Mouse (Mus musculus) heart, postnatal 25 days (tissue): Measurements from ENCODE around the gene Traf3ip1. TPM values are rescaled to one million over a fixed set of nuclear protein-coding genes. Genes with fewer than 3 reads are reported as not detected.

Source experiments
- DNase-seq: peaks from one replicate; pipeline ENCODE4 v3.0.0; 2022; ENCODE audit warnings: low spot score
- intact Hi-C: fragments of 180-260 bp; cut with DNase I; formaldehyde crosslinking; loops from one replicate; pipeline ENCODE4 v1.15.1; 2025
- total RNA-seq, 2 experiments: library from RNA; stranded (reverse); gene quantifications; 2 replicates each; pipeline ENCODE4 v1.2.3; 2021

Gene Traf3ip1
- total RNA-seq, 2 experiments from 2014 or later = 5.7 to 5.9 TPM

DNA sequence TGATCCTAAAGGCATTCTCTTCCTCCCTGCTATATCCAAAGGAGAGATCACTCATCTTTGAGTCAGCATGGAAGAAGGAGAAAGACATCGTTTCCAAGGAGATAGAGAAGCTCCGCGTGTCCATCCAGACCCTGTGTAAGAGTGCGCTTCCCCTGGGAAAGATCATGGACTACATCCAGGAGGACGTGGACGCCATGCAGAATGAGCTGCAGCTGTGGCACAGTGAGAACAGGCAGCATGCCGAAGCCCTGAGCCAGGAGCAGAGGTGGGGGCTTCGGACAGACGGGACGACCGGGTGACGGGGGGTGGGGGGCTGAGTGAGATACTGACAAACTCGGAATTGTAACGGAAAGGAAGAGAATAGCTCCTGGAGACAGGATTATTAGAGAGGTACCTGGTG lies 31.4 kb downstream of the Traf3ip1 start:
- intact Hi-C loops = no loop called here
- no peak for DNase-seq

- intact Hi-C loops = no loop called here
- no peak for DNase-seq
Observed at GRCm38 (mm10) chr1:91530166-91530565, 35.7 kb downstream of the Traf3ip1 start.

DNA sequence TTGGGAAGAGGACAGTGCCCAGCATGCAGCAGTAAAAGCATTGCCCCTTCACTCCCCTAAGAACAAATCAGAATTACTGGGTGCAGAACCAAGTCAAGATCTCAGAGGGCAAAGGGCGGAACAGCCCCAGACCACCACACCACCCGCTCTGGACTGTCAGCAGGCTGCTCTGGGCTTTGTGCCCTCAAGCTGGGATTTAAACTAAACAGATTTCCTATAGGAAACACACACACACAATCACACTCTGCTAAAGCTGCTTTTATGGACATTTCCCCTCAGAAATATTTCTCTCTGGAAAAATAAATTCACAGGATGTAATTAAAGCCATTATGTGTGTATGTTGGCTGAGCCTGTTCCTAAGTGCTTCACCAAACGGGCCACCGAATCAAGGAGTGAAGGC lies 37.8 kb downstream of the Traf3ip1 start:
- intact Hi-C loops = no loop called here
- no peak for DNase-seq

- DNase-seq = no peak
- intact Hi-C loops = no loop called here
Observed at GRCm38 (mm10) chr1:91532892-91533291, 38.4 kb downstream of the Traf3ip1 start.

GRCm38 (mm10) chr1:91533483-91533882 lies 39.0 kb downstream of the Traf3ip1 start:
- DNase-seq = no peak

DNA sequence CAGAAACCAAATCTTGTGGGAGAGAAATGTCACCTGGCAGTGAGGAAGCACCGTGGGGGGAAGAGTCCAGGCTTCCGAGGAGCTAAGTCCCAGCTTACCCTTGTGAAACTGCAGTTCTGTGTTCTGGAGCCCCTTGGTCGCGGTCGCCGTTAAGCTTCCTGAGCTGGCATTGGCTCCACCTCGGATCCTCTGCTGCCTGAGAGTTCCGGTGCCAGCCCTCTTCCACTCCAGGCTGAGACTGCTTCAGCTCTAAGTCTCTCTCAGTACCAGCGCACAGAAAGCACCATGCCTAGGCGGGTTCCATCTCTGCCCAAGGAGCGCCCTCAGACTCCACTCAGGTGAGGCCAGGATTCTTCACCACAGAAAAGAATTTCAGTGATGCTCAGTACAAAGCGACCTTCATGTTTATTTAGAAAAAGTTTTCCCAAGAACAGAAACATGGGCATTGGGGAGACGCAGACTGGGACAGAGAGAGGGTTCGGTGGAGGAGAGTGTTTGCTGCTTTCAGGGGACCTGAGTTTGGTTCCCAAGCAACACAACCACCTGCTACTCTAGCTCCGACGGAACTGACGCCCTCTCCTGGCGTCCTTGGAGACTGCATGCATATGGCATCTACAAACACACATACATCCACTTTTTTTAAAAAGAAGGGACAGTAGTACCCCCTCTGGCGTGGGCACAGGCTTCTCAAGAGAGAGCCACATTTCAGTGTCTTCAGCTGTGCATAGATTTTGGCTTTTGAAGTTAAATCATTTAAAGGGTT lies 39.7 kb downstream of the Traf3ip1 start:
- intact Hi-C loops = no loop called here

More at GRCm38 (mm10) chr1:91533483-91533882, 39.0 kb downstream of the Traf3ip1 start:
- intact Hi-C loops = no loop called here

DNA sequence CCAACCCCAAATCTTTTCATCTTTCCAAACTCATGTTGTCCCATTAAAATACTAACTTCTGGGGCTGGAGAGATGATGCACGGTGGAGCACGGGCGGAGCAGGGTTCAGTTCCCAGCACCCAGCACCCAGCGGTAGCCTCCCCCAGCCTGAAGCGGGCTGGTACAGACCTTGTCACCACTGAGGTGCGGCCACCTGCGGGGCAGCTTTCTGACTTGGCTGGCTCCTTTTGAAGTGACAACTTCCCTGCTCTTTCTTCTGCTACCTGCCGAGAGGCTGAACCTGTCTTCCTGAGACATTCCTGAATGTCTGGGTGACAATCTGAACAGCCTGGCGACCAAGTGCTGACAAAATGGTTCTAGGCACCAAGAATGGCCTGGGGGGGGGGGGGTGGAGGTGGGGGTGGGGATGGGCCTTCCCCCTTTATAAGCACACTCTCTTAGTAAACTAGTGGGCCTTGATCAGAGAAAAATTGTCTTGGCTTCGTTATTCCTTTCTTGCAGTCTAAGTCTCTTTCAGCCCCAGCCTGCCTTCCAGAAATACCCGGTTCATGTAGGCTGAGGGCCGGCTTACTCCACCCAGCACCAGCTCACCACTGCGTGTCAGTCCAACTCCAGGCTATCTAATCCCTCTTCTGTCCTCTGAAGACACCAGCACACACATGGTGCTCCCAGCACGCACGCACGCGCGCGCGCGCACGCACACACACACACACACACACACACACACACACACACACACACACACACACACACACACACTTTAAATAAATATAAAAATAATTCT lies 43.5 kb downstream of the Traf3ip1 start:
- no peak for DNase-seq
- intact Hi-C loops = no loop called here

More for the DNA sequence above, 39.7 kb downstream of the Traf3ip1 start:
- DNase-seq = no peak

- DNase-seq = no peak
- intact Hi-C loops = no loop called here
Observed at GRCm38 (mm10) chr1:91538570-91538929, 44.1 kb downstream of the Traf3ip1 start.

DNA sequence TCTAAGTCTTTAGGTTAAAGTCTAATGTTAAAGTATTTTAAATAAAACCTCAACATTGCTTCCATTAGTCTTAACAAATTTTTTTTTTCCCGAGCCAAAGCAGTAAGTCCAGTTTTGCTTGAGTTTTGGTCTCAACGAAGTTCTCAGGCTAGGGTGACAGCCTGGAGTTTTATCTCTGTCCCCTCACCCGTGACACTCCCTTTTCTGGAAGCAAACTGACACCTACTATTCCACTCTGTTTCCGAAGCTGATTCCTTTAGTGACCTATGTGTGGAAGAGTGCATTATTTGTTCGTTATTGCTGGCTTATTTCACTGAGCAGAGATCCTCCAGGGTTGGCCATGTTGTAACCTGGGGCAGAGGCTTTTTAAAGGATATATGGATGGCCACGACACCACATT lies 44.8 kb downstream of the Traf3ip1 start:
- intact Hi-C loops = no loop called here
- no peak for DNase-seq

DNA sequence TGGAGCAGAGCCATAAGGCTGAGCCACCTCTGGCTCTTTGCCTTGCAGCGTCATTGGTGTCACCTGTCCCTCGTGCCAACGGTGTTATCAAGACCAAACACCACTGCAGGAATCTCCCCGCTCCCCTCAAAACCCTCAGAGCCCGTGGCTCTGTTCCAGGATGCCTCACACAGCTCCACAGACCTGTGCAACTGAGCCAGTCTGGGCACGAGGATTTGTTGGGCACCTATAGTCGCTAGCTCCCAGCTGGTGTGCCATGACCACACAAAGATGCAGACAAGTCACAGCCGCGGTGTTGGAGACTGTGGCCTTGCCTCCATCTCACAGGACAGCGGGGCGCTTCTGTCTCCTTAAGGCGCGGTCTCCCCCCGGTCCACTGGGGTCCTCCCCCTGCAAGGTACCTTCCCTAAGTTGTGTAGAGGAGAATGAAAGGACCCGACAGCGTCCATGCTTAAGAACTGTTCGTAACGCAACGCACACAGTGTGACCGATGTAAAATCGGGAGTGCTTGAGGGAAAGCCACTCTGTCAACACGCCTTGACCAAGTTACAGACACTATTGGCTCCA lies 45.3 kb downstream of the Traf3ip1 start:
- intact Hi-C loops = loop anchor here (10.0 kb wide), 1 partner anchor 935 kb away; the partner anchor contains the start of gene Ndufa10
- no peak for DNase-seq

- DNase-seq = peak; percentile 94
- intact Hi-C loops = loop anchor here (10.0 kb wide), 1 partner anchor 934 kb away; the partner anchor contains the start of gene Ndufa10
Observed at GRCm38 (mm10) chr1:91540271-91540826, 45.9 kb downstream of the Traf3ip1 start, which contains the start of gene Asb1. Gene Asb1 (plus strand): TSS chr1:91540544.

DNA sequence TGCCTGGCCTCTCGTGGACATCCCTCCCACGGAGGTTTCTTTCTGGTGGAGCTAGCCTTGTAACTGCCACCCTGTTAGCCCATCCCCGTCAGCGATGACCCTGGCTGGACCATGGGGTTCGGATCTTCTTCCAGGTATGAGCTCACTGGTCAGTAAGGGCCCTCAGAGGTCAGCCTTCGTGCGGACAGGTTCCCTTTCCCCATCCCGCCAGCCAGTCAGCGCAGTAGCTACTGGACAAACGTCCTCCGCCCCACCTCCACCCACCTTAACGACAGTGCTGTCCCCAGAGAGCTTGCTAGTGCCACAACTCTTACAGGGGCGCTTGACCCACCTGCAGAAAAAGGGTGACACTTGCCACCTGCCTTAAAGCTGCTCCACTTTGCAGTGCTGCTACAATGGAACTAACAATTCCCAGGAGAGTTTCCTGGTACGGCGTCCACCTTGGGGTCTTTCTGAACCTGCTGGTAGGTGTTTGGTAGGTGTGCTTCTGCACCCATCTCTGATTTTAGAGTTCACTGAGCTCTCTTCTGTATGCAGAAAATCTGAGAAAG lies 46.7 kb downstream of the Traf3ip1 start:
- intact Hi-C loops = loop anchor here (10.0 kb wide), 1 partner anchor 934 kb away; the partner anchor contains the start of gene Ndufa10
- DNase-seq = no peak

DNA sequence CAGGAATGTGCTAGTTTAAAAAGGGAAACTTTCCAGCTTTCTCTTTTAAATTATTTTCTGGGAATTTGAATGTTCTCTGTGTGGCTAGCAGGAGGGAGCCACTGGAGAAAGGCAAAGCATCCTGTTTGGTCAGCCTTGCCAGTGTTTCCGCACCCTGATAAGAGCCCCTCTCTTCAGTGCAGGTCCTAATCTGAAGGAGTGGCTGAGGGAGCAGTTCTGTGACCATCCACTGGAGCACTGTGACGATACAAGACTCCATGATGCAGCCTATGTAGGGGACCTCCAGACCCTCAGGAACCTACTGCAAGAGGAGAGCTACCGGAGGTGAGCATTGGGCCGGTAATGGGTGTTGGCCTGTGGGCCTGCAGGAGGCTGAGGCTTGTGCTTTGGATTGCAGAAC lies 49.5 kb downstream of the Traf3ip1 start:
- DNase-seq = no peak
- intact Hi-C loops = loop anchor here (10.0 kb wide), 1 partner anchor 931 kb away; the partner anchor contains the start of gene Ndufa10

DNA sequence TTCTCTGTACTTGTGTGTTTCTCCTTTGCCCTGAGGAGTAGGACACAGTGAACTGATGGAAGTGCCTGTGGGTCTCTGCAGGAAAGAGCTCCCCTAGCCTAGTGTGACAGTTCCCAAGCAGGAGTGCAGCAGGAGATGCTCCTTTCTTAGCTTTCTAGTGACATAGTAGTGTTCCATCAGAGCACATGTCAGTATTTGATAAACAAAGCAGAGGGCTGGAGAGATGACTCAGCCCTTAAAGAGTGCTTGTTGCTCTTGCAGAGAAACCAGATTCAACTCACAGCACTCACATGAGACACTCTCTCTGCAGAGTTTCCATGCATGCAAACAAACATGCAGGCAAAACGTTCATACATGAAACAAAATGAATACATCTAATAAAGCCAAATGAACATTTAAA lies 50.8 kb downstream of the Traf3ip1 start:
- intact Hi-C loops = loop anchor here (10.0 kb wide), 1 partner anchor 930 kb away; the partner anchor contains the start of gene Ndufa10

GRCm38 (mm10) chr1:91547567-91547966 lies 53.1 kb downstream of the Traf3ip1 start:
- intact Hi-C loops = loop anchor here (10.0 kb wide), 1 partner anchor 927 kb away; the partner anchor contains the start of gene Ndufa10
- no peak for DNase-seq

More for the DNA sequence above, 50.8 kb downstream of the Traf3ip1 start:
- DNase-seq = no peak

DNA sequence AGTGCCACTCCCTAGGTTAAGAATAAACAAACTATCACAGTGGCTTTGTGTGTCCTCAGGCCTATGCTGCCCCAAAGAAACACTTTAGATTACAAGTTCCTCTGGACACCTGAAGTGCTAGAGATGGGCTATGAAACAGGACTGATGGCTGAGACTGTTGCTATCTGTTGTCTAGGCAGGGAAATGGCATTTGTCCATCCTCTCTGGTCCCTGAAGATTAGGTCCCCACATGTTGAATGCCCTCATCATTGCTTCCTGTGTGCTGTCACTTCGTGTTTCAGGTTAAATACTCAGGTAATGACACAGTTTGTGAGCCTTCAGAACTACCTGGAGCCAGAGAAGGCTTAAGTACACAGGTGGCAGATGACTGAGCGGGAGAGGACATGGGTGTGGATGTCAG lies 54.6 kb downstream of the Traf3ip1 start:
- DNase-seq = no peak
- intact Hi-C loops = loop anchor here (10.0 kb wide), 1 partner anchor 926 kb away; the partner anchor contains the start of gene Ndufa10

DNA sequence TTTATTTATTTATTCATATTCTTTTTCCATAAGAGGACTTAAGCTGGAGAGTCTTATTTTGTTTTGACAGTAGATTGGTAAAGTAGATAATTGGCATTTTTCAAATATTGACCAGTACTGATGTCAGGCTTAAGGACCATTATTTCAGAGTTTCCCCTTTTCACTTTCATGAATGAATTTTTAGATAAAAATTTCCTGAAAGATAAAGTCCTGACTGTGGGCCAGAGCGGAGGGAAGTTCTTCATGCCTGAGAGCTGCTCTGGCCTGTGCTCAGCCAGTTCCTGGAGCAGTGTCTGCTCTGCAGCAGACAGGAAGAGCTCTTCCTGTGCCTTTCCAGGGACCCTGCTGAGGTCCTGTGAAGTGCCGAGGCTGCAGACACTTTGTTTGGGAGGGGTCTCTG lies 62.7 kb downstream of the Traf3ip1 start:
- DNase-seq = no peak
- intact Hi-C loops = no loop called here

DNA sequence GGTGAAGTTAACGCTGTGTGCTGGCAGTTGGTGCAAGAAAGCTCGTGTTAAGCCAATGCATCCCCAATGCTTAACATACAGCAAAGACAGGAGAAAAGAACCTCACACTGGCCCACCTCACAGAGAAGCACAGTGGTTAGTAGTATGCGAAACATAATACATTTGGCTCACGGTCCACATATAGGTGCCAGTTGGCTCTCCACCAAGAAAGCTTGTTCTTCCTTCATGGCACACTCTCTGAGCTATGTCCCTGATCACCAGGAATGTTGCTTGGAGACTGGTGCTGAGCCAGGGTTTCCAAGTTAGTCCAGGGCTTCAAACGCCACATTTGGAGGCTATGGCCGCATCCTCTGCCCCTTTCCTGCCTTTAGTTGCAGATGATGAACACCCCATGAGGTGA lies 66.8 kb downstream of the Traf3ip1 start:
- intact Hi-C loops = no loop called here
- no peak for DNase-seq

DNA sequence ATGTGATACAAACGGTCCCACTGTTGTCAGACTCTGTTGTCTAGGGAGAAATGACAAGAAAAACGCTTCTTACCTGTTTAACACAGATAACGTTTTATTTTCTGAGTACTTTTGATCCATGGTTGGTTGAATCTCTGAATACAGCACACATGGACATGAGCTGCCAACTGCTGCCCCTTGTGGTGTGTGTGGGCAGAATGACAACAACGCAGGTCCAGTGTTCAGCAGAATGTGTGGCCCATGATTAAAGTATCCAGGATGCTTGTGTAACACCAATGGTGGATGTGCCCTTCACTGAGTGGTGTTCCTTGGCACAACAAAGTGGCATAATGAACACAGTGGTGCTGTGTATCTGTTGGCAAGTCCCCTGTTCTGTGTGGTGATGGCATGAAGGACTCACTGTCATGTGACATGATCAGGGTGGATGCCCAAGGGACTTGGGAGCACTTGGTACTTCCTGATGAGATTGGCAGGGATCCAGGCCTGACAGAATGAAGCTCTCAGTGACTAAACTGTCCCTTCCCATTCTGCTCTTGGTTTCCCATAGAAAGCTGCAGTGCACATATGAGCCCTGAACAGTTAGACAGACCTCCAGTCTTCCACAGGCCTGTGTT lies 68.6 kb downstream of the Traf3ip1 start:
- intact Hi-C loops = no loop called here
- DNase-seq = no peak
